ENCODE assay signal across 25 mouse cellular contexts in genomic region chr8:123407612-123408011, GRCm38 (mm10). TPM values are rescaled to one million over a fixed set of nuclear protein-coding genes. Genes with fewer than 3 reads are reported as not detected.
DNase-seq lines count a peak whose midpoint lies in the region; ATAC-seq and TF ChIP-seq lines count a peak whose summit lies in the region.
"Had no signal": no experiment of that assay in that cellular context is flagged by ENCODE, and none has a peak within 500 bp of the region (broad histone marks: within the 10 kb centered on the region; RNA-seq: fewer than 3 reads in every experiment).

No protein-coding gene starts in this region.

- TF ChIP-seq POLR2A in MEL (IDR thresholded peaks at IDR 0.05; ENCODE audit: control insufficient read depth in 1 of 2, insufficient read depth in 1 of 2, low read depth in 1 of 2, low read length in 2 of 2, poor library complexity in 1 of 2), result no peak

- TF ChIP-seq RAD21 in MEL (IDR thresholded peaks at IDR 0.05; ENCODE audit: low read depth, low read length), result no peak

- no peak for TF ChIP-seq CTCF in MEL (IDR thresholded peaks at IDR 0.05 in 2 of 3, conservative IDR thresholded peaks at IDR 0.05 in 1 of 3; ENCODE audit: control insufficient read depth in 1 of 3, insufficient read depth in 1 of 3, low read depth in 2 of 3, low read length in 3 of 3, poor library complexity in 1 of 3, severe bottlenecking in 1 of 3)

- H3K9me3 ChIP-seq in hindbrain, embryonic 13.5 days, result no peaks in the 10 kb centered on the region
- H3K9me3 ChIP-seq in hindbrain, embryonic 14.5 days (ENCODE audit: control insufficient read depth, low read length), result no peaks in the 10 kb centered on the region
- H3K9me3 ChIP-seq in MEL (replicated peaks; ENCODE audit: insufficient read depth, low read length), result no peaks in the 10 kb centered on the region
- H3K9me3 ChIP-seq: forebrain, embryonic 10.5 days; forebrain, embryonic 13.5 days; heart, embryonic 10.5 days; heart, embryonic 13.5 days; intestine, embryonic 15.5 days had no signal

- peaks cover 45% of the 10 kb centered on the region for H3K4me1 ChIP-seq in hindbrain, embryonic 13.5 days (replicated peaks)
- peaks cover 12% of the 10 kb centered on the region for H3K4me1 ChIP-seq in hindbrain, embryonic 14.5 days (replicated peaks; ENCODE audit: control insufficient read depth, insufficient read depth, low read length)
- H3K4me1 ChIP-seq in MEL (ENCODE audit: control insufficient read depth in 1 of 2, insufficient read depth in 2 of 2, low read length in 2 of 2), result peaks cover 2 to 51% of the 10 kb centered on the region in 2 experiments

- no peak for TF ChIP-seq EP300 in MEL (IDR thresholded peaks at IDR 0.05; ENCODE audit: low read depth in 1 of 2, low read length in 2 of 2)

- no peak for DNase-seq in hindbrain, embryonic 14.5 days (ENCODE audit: low spot score)
- DNase-seq in thymus, postnatal 4 days, result peak; percentile 22
- no peak for DNase-seq in thymus, postnatal 14 days
- no peak for DNase-seq in MEL (ENCODE audit: low read depth, low spot score)
- no peak for DNase-seq in kidney, postnatal 36 days
- DNase-seq in left cerebral cortex, adult 18-20 months (ENCODE audit: low spot score in 2 of 2), result no peak
- DNase-seq: adrenal gland, adult 8-10 months; adrenal gland, postnatal 36 days; cerebellum, adult 18-20 months; cerebellum, postnatal 14 days; heart, postnatal 14 days; heart, postnatal 4 days had no signal

- H3K27me3 ChIP-seq in hindbrain, embryonic 13.5 days, result 0 out of 2 replicates have a peak, but pooled peaks cover 4% of the 10 kb centered on the region
- no peaks in the 10 kb centered on the region for H3K27me3 ChIP-seq in hindbrain, embryonic 14.5 days (ENCODE audit: control insufficient read depth, insufficient read depth, low read length)
- H3K27me3 ChIP-seq in MEL (ENCODE audit: control insufficient read depth in 1 of 2, insufficient read depth in 2 of 2, low read length in 2 of 2), result no peaks in the 10 kb centered on the region
- H3K27me3 ChIP-seq: forebrain, embryonic 13.5 days had no signal

- H3K4me2 ChIP-seq in hindbrain, embryonic 13.5 days, result no peak overlapping the region
- no peak overlapping the region for H3K4me2 ChIP-seq in hindbrain, embryonic 14.5 days (replicated peaks)
- H3K4me2 ChIP-seq: forebrain, embryonic 13.5 days; heart, embryonic 13.5 days; intestine, embryonic 15.5 days had no signal

- 93% methylated on average over 13 of the region's 13 CpGs for WGBS in hindbrain, embryonic 13.5 days
- WGBS in hindbrain, embryonic 14.5 days, result 96% methylated on average over 13 of the region's 13 CpGs

- no peak overlapping the region for H3K4me3 ChIP-seq in hindbrain, embryonic 13.5 days
- no peak overlapping the region for H3K4me3 ChIP-seq in hindbrain, embryonic 14.5 days (replicated peaks; ENCODE audit: low read length)
- H3K4me3 ChIP-seq in MEL (ENCODE audit: control insufficient read depth in 1 of 2, insufficient read depth in 1 of 2, low read depth in 2 of 2, low read length in 2 of 2), result no peak overlapping the region
- H3K4me3 ChIP-seq: forebrain, embryonic 10.5 days; forebrain, embryonic 13.5 days; heart, adult 2 months; heart, embryonic 10.5 days; heart, embryonic 13.5 days; intestine, embryonic 15.5 days had no signal

- H3K36me3 ChIP-seq in hindbrain, embryonic 13.5 days, result peaks cover 19% of the 10 kb centered on the region
- peaks cover 10% of the 10 kb centered on the region for H3K36me3 ChIP-seq in hindbrain, embryonic 14.5 days (replicated peaks; ENCODE audit: control insufficient read depth, insufficient read depth)
- H3K36me3 ChIP-seq in MEL (ENCODE audit: control insufficient read depth in 1 of 2, insufficient read depth in 2 of 2, low read length in 2 of 2), result peaks cover 0 to 37% of the 10 kb centered on the region in 2 experiments; a peak in 2 of 4 replicates
- H3K36me3 ChIP-seq: intestine, embryonic 15.5 days had no signal

- H3K79me2 ChIP-seq in MEL (ENCODE audit: control insufficient read depth, insufficient read depth, low read length, poor library complexity), result no peaks in the 10 kb centered on the region

- ATAC-seq in hindbrain, embryonic 13.5 days (ENCODE audit: low FRiP score), result no peak
- no peak for ATAC-seq in hindbrain, embryonic 14.5 days (ENCODE audit: low FRiP score)
- ATAC-seq: forebrain, embryonic 13.5 days; forebrain, embryonic 16.5 days; hindbrain, embryonic 16.5 days; intestine, embryonic 15.5 days had no signal

- H3K27ac ChIP-seq in hindbrain, embryonic 13.5 days, result no peak overlapping the region
- H3K27ac ChIP-seq in hindbrain, embryonic 14.5 days, result no peak overlapping the region
- no peak overlapping the region for H3K27ac ChIP-seq in MEL (ENCODE audit: control insufficient read depth, low read depth, low read length)
- H3K27ac ChIP-seq: forebrain, embryonic 13.5 days; heart, adult 2 months; heart, embryonic 13.5 days; intestine, embryonic 15.5 days had no signal

- peak overlapping the region; percentile 39 for H3K9ac ChIP-seq in hindbrain, embryonic 13.5 days
- no peak overlapping the region for H3K9ac ChIP-seq in hindbrain, embryonic 14.5 days
- no peak overlapping the region for H3K9ac ChIP-seq in MEL (ENCODE audit: control insufficient read depth, low read depth, low read length, poor library complexity, severe bottlenecking)
- H3K9ac ChIP-seq: forebrain, embryonic 13.5 days; heart, embryonic 13.5 days; intestine, embryonic 15.5 days had no signal

TF ChIP-seq in MEL, 35 proteins besides CTCF, POLR2A, EP300 and RAD21:
- TF ChIP-seq MAZ (IDR thresholded peaks at IDR 0.05; ENCODE audit: low read depth, low read length) (0 out of 2 replicates have a peak, but pooled peaks have one; percentile 18), GATA1 (IDR thresholded peaks at IDR 0.05; ENCODE audit: low read depth, low read length) (no peak), TAL1 (IDR thresholded peaks at IDR 0.05; ENCODE audit: low read length) (no peak), MAX (IDR thresholded peaks at IDR 0.05; ENCODE audit: low read length) (no peak), NRF1 (IDR thresholded peaks at IDR 0.05; ENCODE audit: insufficient read depth, low read depth, low read length, poor library complexity, severe bottlenecking) (no peak), KAT2A (conservative IDR thresholded peaks at IDR 0.05; ENCODE audit: low read depth, low read length) (no peak)

RNA-seq across cellular contexts. Expression of gene Mc1r, which starts 0.7 kb away (rescaled TPM):
- 0.17 TPM in 2 replicates for polyA plus RNA-seq in hindbrain, embryonic 13.5 days (2015; fragmentation: Nextera tagmentation; extraction: Ambion mirVana)
- 0.10 and 0.21 TPM in 2 replicates for polyA plus RNA-seq in hindbrain, embryonic 14.5 days (2014; fragmentation: Nextera tagmentation; extraction: Ambion mirVana)
- total RNA-seq in MEL (2012; rRNA removed), result 0.31 and 0.36 TPM in 2 replicates
- under 1 TPM in 1 of 2 experiments, not detected in 1; 0.45 TPM for polyA plus RNA-seq in MEL (2012; ENCODE audit: insufficient read depth in 1 of 2, insufficient read length in 2 of 2, low read depth in 1 of 2, low replicate concordance in 2 of 2, missing spikeins in 1 of 2)
- under 1 TPM in 1 of 2 experiments, not detected in 1; 0.12 TPM for total RNA-seq in left cerebral cortex, adult 18-20 months (2021)
- total RNA-seq: adrenal gland, postnatal 36 days; gastrocnemius, postnatal 36 days; heart, adult 2 months; heart, postnatal 14 days; heart, postnatal 4 days had no signal
- polyA plus RNA-seq: activated CD4-positive, CD25-positive, alpha-beta regulatory T cell, adult 4 months; embryonic facial prominence, embryonic 11.5 days; heart, adult 2 months; heart, embryonic 10.5 days; heart, embryonic 13.5 days had no signal

RNA-seq across cellular contexts. Expression of gene Tubb3, which starts 3.6 kb away (rescaled TPM):
- polyA plus RNA-seq in hindbrain, embryonic 13.5 days (2015; fragmentation: Nextera tagmentation; extraction: Ambion mirVana), result 1,817 and 1,895 TPM in 2 replicates
- 1,715 and 1,766 TPM in 2 replicates for polyA plus RNA-seq in hindbrain, embryonic 14.5 days (2014; fragmentation: Nextera tagmentation; extraction: Ambion mirVana)
- total RNA-seq in MEL (2012; rRNA removed), result 0.69 TPM in 2 replicates
- polyA plus RNA-seq in MEL (2012; ENCODE audit: insufficient read depth in 1 of 2, insufficient read length in 2 of 2, low read depth in 1 of 2, low replicate concordance in 2 of 2, missing spikeins in 1 of 2), result 1 to 10 TPM in 1 of 2 experiments, not detected in 1; 1.4 TPM
- 100 to 1,000 TPM; 392 to 405 TPM for total RNA-seq in left cerebral cortex, adult 18-20 months (2021)
- total RNA-seq: granulocyte monocyte progenitor cell, adult 5-6 weeks had no signal

RNA-seq across cellular contexts. Expression of gene Def8, which starts 15.7 kb away (rescaled TPM):
- polyA plus RNA-seq in hindbrain, embryonic 13.5 days (2015; fragmentation: Nextera tagmentation; extraction: Ambion mirVana), result 42.2 and 44.3 TPM in 2 replicates
- 45.3 and 52.2 TPM in 2 replicates for polyA plus RNA-seq in hindbrain, embryonic 14.5 days (2014; fragmentation: Nextera tagmentation; extraction: Ambion mirVana)
- total RNA-seq in MEL (2012; rRNA removed), result 23.8 and 26.0 TPM in 2 replicates
- 10 to 100 TPM in 1 of 2 experiments, not detected in 1; 34.0 TPM for polyA plus RNA-seq in MEL (2012; ENCODE audit: insufficient read depth in 1 of 2, insufficient read length in 2 of 2, low read depth in 1 of 2, low replicate concordance in 2 of 2, missing spikeins in 1 of 2)
- 10 to 100 TPM; 52.9 to 56.3 TPM for total RNA-seq in left cerebral cortex, adult 18-20 months (2021)

RNA-seq across cellular contexts. Expression of gene Tcf25, which starts 34.1 kb away (rescaled TPM):
- polyA plus RNA-seq in hindbrain, embryonic 13.5 days (2015; fragmentation: Nextera tagmentation; extraction: Ambion mirVana), result 273 and 284 TPM in 2 replicates
- polyA plus RNA-seq in hindbrain, embryonic 14.5 days (2014; fragmentation: Nextera tagmentation; extraction: Ambion mirVana), result 371 and 380 TPM in 2 replicates
- 107 TPM in 2 replicates for total RNA-seq in MEL (2012; rRNA removed)
- 100 to 1,000 TPM in 1 of 2 experiments, not detected in 1; 327 TPM for polyA plus RNA-seq in MEL (2012; ENCODE audit: insufficient read depth in 1 of 2, insufficient read length in 2 of 2, low read depth in 1 of 2, low replicate concordance in 2 of 2, missing spikeins in 1 of 2)
- total RNA-seq in left cerebral cortex, adult 18-20 months (2021), result 100 to 1,000 TPM; 565 to 596 TPM

Comparison
In these comparisons a context has a peak if more than half of its experiments do, and no peak if none do; other contexts are left out.
1. RNA of gene Tubb3, which starts 3.6 kb away (polyA plus RNA-seq): 1,817 to 1,895 TPM in hindbrain, embryonic 13.5 days and 1,715 to 1,766 TPM in hindbrain, embryonic 14.5 days; 1.4 TPM in MEL; every median in the first group is over 100 times any median in the second.